Mouse (Mus musculus): ENCODE data around the gene Naif1.
A peak's percentile ranks its signal among the peaks of the same experiment; 100 is the strongest.
"Not testable (repeated sequence)": the region's sequence is repeated elsewhere in the genome, so short reads cannot be mapped to it uniquely, and the experiment has no call there.

Naif1 gene

GRCm38 (mm10) chr2:32455101-32455500, 4.8 kb downstream of the Naif1 start:
- DNase-seq (ENCODE audit: low spot score), result peak; percentile 71

- peak; percentile 80 for DNase-seq (ENCODE audit: low spot score)
Measured at GRCm38 (mm10) chr2:32458300-32458699, 8.0 kb downstream of the Naif1 start.

- no peak for DNase-seq (ENCODE audit: low spot score)
Measured at GRCm38 (mm10) chr2:32459657-32460056, 9.4 kb downstream of the Naif1 start.

GRCm38 (mm10) chr2:32463773-32464172, 13.5 kb downstream of the Naif1 start:
- no peak for DNase-seq (ENCODE audit: low spot score)

- DNase-seq (ENCODE audit: low spot score), result peak; percentile 55
Measured at GRCm38 (mm10) chr2:32464212-32464891, 14.1 kb downstream of the Naif1 start.

- no peak for DNase-seq (ENCODE audit: low spot score)
Measured at GRCm38 (mm10) chr2:32471001-32471680, 20.9 kb downstream of the Naif1 start.

- DNase-seq (ENCODE audit: low spot score), result peak; percentile 61
Measured at GRCm38 (mm10) chr2:32471681-32472061, 21.4 kb downstream of the Naif1 start.

- DNase-seq (ENCODE audit: low spot score), result not testable (repeated sequence)
Measured at GRCm38 (mm10) chr2:32475361-32475760, 25.1 kb downstream of the Naif1 start.

GRCm38 (mm10) chr2:32482351-32482750, 32.1 kb downstream of the Naif1 start:
- DNase-seq (ENCODE audit: low spot score), result no peak

GRCm38 (mm10) chr2:32483179-32483875, 33.1 kb downstream of the Naif1 start:
- no peak for DNase-seq (ENCODE audit: low spot score)

- DNase-seq (ENCODE audit: low spot score), result no peak
Measured at GRCm38 (mm10) chr2:32484933-32485332, 34.7 kb downstream of the Naif1 start.

GRCm38 (mm10) chr2:32485751-32486150, 35.5 kb downstream of the Naif1 start:
- DNase-seq (ENCODE audit: low spot score), result no peak

- no peak for DNase-seq (ENCODE audit: low spot score)
Measured at GRCm38 (mm10) chr2:32486155-32486554, 35.9 kb downstream of the Naif1 start.

GRCm38 (mm10) chr2:32487124-32487623, 36.9 kb downstream of the Naif1 start:
- peak; percentile 92 for DNase-seq (ENCODE audit: low spot score)

GRCm38 (mm10) chr2:32488679-32489078, 38.4 kb downstream of the Naif1 start:
- peak; percentile 90 for DNase-seq (ENCODE audit: low spot score)

- not testable (repeated sequence) for DNase-seq (ENCODE audit: low spot score)
Measured at GRCm38 (mm10) chr2:32490730-32491129, 40.5 kb downstream of the Naif1 start.

- no peak for DNase-seq (ENCODE audit: low spot score)
Measured at GRCm38 (mm10) chr2:32492661-32493060, 42.4 kb downstream of the Naif1 start.

GRCm38 (mm10) chr2:32493301-32493701, 43.0 kb downstream of the Naif1 start:
- DNase-seq (ENCODE audit: low spot score), result peak; percentile 38

GRCm38 (mm10) chr2:32494522-32494921, 44.3 kb downstream of the Naif1 start:
- no peak for DNase-seq (ENCODE audit: low spot score)

- DNase-seq (ENCODE audit: low spot score), result peak; percentile 87
Measured at GRCm38 (mm10) chr2:32495185-32495726, 45.0 kb downstream of the Naif1 start.

GRCm38 (mm10) chr2:32496190-32496589, 45.9 kb downstream of the Naif1 start:
- no peak for DNase-seq (ENCODE audit: low spot score)

GRCm38 (mm10) chr2:32499365-32499764, 49.1 kb downstream of the Naif1 start:
- DNase-seq (ENCODE audit: low spot score), result peak; percentile 64

GRCm38 (mm10) chr2:32500461-32500860, 50.2 kb downstream of the Naif1 start:
- DNase-seq (ENCODE audit: low spot score), result no peak

Measured in lung, postnatal 25 days (tissue).